ENCODE assay signal across 23 mouse cellular contexts in genomic region chr5:93234605-93235004, GRCm38 (mm10). TPM values are rescaled to one million over a fixed set of nuclear protein-coding genes. Genes with fewer than 3 reads are reported as not detected.
DNase-seq lines count a peak whose midpoint lies in the region; TF ChIP-seq lines count a peak whose summit lies in the region.
"Had no signal": no experiment of that assay in that cellular context is flagged by ENCODE, and none has a peak within 500 bp of the region (broad histone marks: within the 10 kb centered on the region; RNA-seq: fewer than 3 reads in every experiment).

No protein-coding gene starts in this region.

- TF ChIP-seq CTCF in layer of hippocampus, adult 2 months (conservative IDR thresholded peaks at IDR 0.05), result no peak
- TF ChIP-seq CTCF in CH12.LX (conservative IDR thresholded peaks at IDR 0.05 in 1 of 2, IDR thresholded peaks at IDR 0.05 in 1 of 2; ENCODE audit: low read depth in 2 of 2, low read length in 2 of 2), result no peak

- no peak overlapping the region for H3K4me3 ChIP-seq in layer of hippocampus, adult 2 months
- no peak overlapping the region for H3K4me3 ChIP-seq in CH12.LX (replicated peaks in 1 of 3; ENCODE audit: low read depth in 2 of 3, low read length in 2 of 3, poor library complexity in 1 of 3)
- H3K4me3 ChIP-seq: embryonic facial prominence, embryonic 10.5 days; embryonic facial prominence, embryonic 13.5 days; erythroblast, embryonic 14.5 days; forebrain, embryonic 13.5 days; gastrocnemius, adult 2 months; hindbrain, embryonic 12.5 days; hindbrain, embryonic 15.5 days had no signal

- peak; percentile 40 for DNase-seq in cerebellum, adult 8-10 months
- no peak for DNase-seq in cerebellum, postnatal 4 days (ENCODE audit: low spot score in 2 of 2)
- no peak for DNase-seq in layer of hippocampus, adult 2 months (ENCODE audit: low spot score in 2 of 2)
- no peak for DNase-seq in layer of hippocampus, postnatal 36 days
- peak; percentile 15 for DNase-seq in A20 (ENCODE audit: low read depth, low spot score)
- DNase-seq in CH12.LX (ENCODE audit: extremely low read depth), result no peak
- DNase-seq: adrenal gland, postnatal 10 days; adrenal gland, postnatal 36 days; embryo, embryonic 11 days; forebrain, postnatal 0 days; gastrocnemius, adult 2 months; gastrocnemius, postnatal 14 days; heart, adult 11 months had no signal

- TF ChIP-seq EP300 in CH12.LX (IDR thresholded peaks at IDR 0.05; ENCODE audit: low read length), result no peak

- H3K9me3 ChIP-seq in CH12.LX (replicated peaks; ENCODE audit: low read length), result no peaks in the 10 kb centered on the region
- H3K9me3 ChIP-seq: embryonic facial prominence, embryonic 10.5 days; embryonic facial prominence, embryonic 13.5 days; forebrain, embryonic 13.5 days; G1E; hindbrain, embryonic 12.5 days; hindbrain, embryonic 15.5 days had no signal

- in situ Hi-C loops in CH12.LX (cut with MboI; ENCODE audit: low pct_ligation_motif_present, low pct_unique_long_range_greater_than_20kb, low sequenced_read_pairs), result loop anchor here (5.0 kb wide), 1 partner anchor 33 kb away; the partner anchor contains the start of gene Ccng2

- H3K4me2 ChIP-seq in CH12.LX (ENCODE audit: insufficient read depth, low read depth, poor library complexity, severe bottlenecking), result peak overlapping the region; percentile 71
- H3K4me2 ChIP-seq: embryonic facial prominence, embryonic 13.5 days; forebrain, embryonic 13.5 days; heart, embryonic 11.5 days; hindbrain, embryonic 12.5 days; hindbrain, embryonic 15.5 days had no signal

- H3K27me3 ChIP-seq in CH12.LX (replicated peaks), result peaks cover 1% of the 10 kb centered on the region
- H3K27me3 ChIP-seq: embryonic facial prominence, embryonic 13.5 days; forebrain, embryonic 13.5 days; hindbrain, embryonic 12.5 days; hindbrain, embryonic 15.5 days; Patski had no signal

- H3K27ac ChIP-seq in layer of hippocampus, adult 2 months, result peak overlapping the region; percentile 84
- H3K27ac ChIP-seq in CH12.LX (ENCODE audit: insufficient read depth, low read depth), result peak overlapping the region; percentile 15; the same call in 1 of the 2 replicates
- H3K27ac ChIP-seq: embryonic facial prominence, embryonic 10.5 days; embryonic facial prominence, embryonic 13.5 days; forebrain, embryonic 13.5 days; gastrocnemius, adult 2 months; hindbrain, embryonic 12.5 days; hindbrain, embryonic 15.5 days had no signal

- dilution Hi-C loops in CH12.LX (cut with MboI; ENCODE audit: extremely low pct_ligation_motif_present, extremely low pct_unique_long_range_greater_than_20kb, low sequenced_read_pairs), result no loop called here

- H3K36me3 ChIP-seq in CH12.LX (replicated peaks in 1 of 2; ENCODE audit: control insufficient read depth in 1 of 2, insufficient read depth in 1 of 2, low read length in 1 of 2), result no peaks in the 10 kb centered on the region
- H3K36me3 ChIP-seq: embryonic facial prominence, embryonic 10.5 days; embryonic facial prominence, embryonic 13.5 days; G1E; hindbrain, embryonic 12.5 days; hindbrain, embryonic 15.5 days had no signal

- H3K4me1 ChIP-seq in CH12.LX (ENCODE audit: control insufficient read depth in 1 of 2, insufficient read depth in 2 of 2), result peaks cover 13 to 25% of the 10 kb centered on the region in 2 experiments
- H3K4me1 ChIP-seq: hindbrain, embryonic 12.5 days; hindbrain, embryonic 15.5 days had no signal

- H3K79me2 ChIP-seq in CH12.LX (replicated peaks; ENCODE audit: control insufficient read depth, extremely low read depth, insufficient read depth, poor library complexity, severe bottlenecking), result no peaks in the 10 kb centered on the region

- no peak for TF ChIP-seq RAD21 in CH12.LX (IDR thresholded peaks at IDR 0.05; ENCODE audit: low read depth, low read length)

- no peak for TF ChIP-seq POLR2A in CH12.LX (IDR thresholded peaks at IDR 0.05; ENCODE audit: low read depth, low read length)

- 0 out of 2 replicates have a peak overlapping the region, but pooled peaks have one; percentile 15 for H3K9ac ChIP-seq in CH12.LX (ENCODE audit: insufficient read depth, low read depth)
- H3K9ac ChIP-seq: embryonic facial prominence, embryonic 13.5 days; forebrain, embryonic 13.5 days; forebrain, postnatal 0 days; hindbrain, embryonic 12.5 days; hindbrain, embryonic 15.5 days had no signal

TF ChIP-seq in CH12.LX, 34 proteins besides CTCF, POLR2A, EP300 and RAD21:
- TF ChIP-seq USF2 (conservative IDR thresholded peaks at IDR 0.05; ENCODE audit: low read depth, low read length) (no peak), MXI1 (IDR thresholded peaks at IDR 0.05; ENCODE audit: low read depth, low read length) (no peak), MYC (IDR thresholded peaks at IDR 0.05; ENCODE audit: low read depth, low read length) (no peak), MEF2A (IDR thresholded peaks at IDR 0.05; ENCODE audit: borderline replicate concordance, low read depth, low read length) (no peak), ZMIZ1 (IDR thresholded peaks at IDR 0.05; ENCODE audit: low read depth, low read length) (no peak), MAX (IDR thresholded peaks at IDR 0.05; ENCODE audit: low read length) (no peak), ETS1 (conservative IDR thresholded peaks at IDR 0.05; ENCODE audit: low read depth, low read length) (no peak), ZKSCAN1 (IDR thresholded peaks at IDR 0.05; ENCODE audit: borderline replicate concordance, low read depth, low read length) (no peak), TCF12 (IDR thresholded peaks at IDR 0.05; ENCODE audit: low read depth, low read length) (no peak), JUN (IDR thresholded peaks at IDR 0.05; ENCODE audit: insufficient read depth, low read depth, low read length) (no peak), SMC3 (IDR thresholded peaks at IDR 0.05; ENCODE audit: low read depth, low read length) (no peak), UBTF (IDR thresholded peaks at IDR 0.05; ENCODE audit: low read depth, low read length) (no peak), USF1 (IDR thresholded peaks at IDR 0.05; ENCODE audit: low read depth, low read length) (no peak), BHLHE40 (IDR thresholded peaks at IDR 0.05; ENCODE audit: low read depth, low read length) (no peak), CHD1 (IDR thresholded peaks at IDR 0.05; ENCODE audit: low read depth, low read length) (no peak), KAT2A (IDR thresholded peaks at IDR 0.05; ENCODE audit: insufficient replicate concordance, low read length) (no peak), POLR2AphosphoS2 (IDR thresholded peaks at IDR 0.05; ENCODE audit: low read depth, low read length) (no peak), ZNF384 (IDR thresholded peaks at IDR 0.05; ENCODE audit: low read depth, low read length) (no peak), MAFK (IDR thresholded peaks at IDR 0.05; ENCODE audit: insufficient replicate concordance, low read length) (no peak)

RNA-seq across cellular contexts. Expression of gene 2010109A12Rik, which starts 28.3 kb away (rescaled TPM):
- 1 to 10 TPM; 1.1 to 1.8 TPM for total RNA-seq in layer of hippocampus, adult 2 months (2021)
- 1 to 10 TPM; 1.9 to 2.4 TPM for total RNA-seq in layer of hippocampus, postnatal 36 days (2021)
- total RNA-seq in CH12.LX (2012; rRNA removed) (0.25 and 0.42 TPM in 2 replicates), CH12.LX (2014; rRNA removed) (not detected in 2 replicates)
- 0.38 TPM in 1 of 2 replicates, not detected in the other for polyA plus RNA-seq in CH12.LX (2012; ENCODE audit: insufficient read length, low read depth)
- polyA plus RNA-seq: cortical plate, adult 2 months; erythroblast, embryonic 14.5 days had no signal

RNA-seq across cellular contexts. Expression of gene Ccni, which starts 28.3 kb away (rescaled TPM):
- 100 to 1,000 TPM; 251 to 256 TPM for total RNA-seq in layer of hippocampus, adult 2 months (2021)
- total RNA-seq in layer of hippocampus, postnatal 36 days (2021), result 100 to 1,000 TPM; 261 to 273 TPM
- total RNA-seq in CH12.LX (2012; rRNA removed), result 30.1 and 34.7 TPM in 2 replicates
- total RNA-seq in CH12.LX (2014; rRNA removed), result 91.6 and 93.3 TPM in 2 replicates
- 59.5 and 82.1 TPM in 2 replicates for polyA plus RNA-seq in CH12.LX (2012; ENCODE audit: insufficient read length, low read depth)

RNA-seq across cellular contexts. Expression of gene Ccng2, which starts 32.5 kb away (rescaled TPM):
- 10 to 100 TPM; 48.2 to 51.5 TPM for total RNA-seq in layer of hippocampus, adult 2 months (2021)
- 10 to 100 TPM; 49.1 to 54.8 TPM for total RNA-seq in layer of hippocampus, postnatal 36 days (2021)
- total RNA-seq in CH12.LX (2012; rRNA removed) (6.2 and 16.7 TPM in 2 replicates), CH12.LX (2014; rRNA removed) (20.8 and 23.1 TPM in 2 replicates)
- polyA plus RNA-seq in CH12.LX (2012; ENCODE audit: insufficient read length, low read depth), result 5.8 and 6.2 TPM in 2 replicates

Comparison
In these comparisons a context has a peak if more than half of its experiments do, and no peak if none do; other contexts are left out.
1. DNase-seq: peak in cerebellum, adult 8-10 months (single experiment) and A20 (single experiment); none in cerebellum, postnatal 4 days (0 of 2), layer of hippocampus, adult 2 months (0 of 2), layer of hippocampus, postnatal 36 days (0 of 2) and CH12.LX (single experiment).